Mouse (Mus musculus): Measurements from ENCODE around the gene BC005624. TPM values are rescaled to one million over a fixed set of nuclear protein-coding genes. Genes with fewer than 3 reads are reported as not detected.
A peak's percentile ranks its signal among the peaks of the same experiment; 100 is the strongest.

The BC005624 gene
- 92.1 and 93.0 TPM in 2 replicates for polyA plus RNA-seq (2015; fragmentation: Nextera tagmentation; extraction: Ambion mirVana)

- ATAC-seq, result peak; percentile 99
- Histone ChIP-seq H3K36me3 (ENCODE audit: control insufficient read depth, insufficient read depth, low read length) (peaks cover 13% of the 10 kb centered on the region), H3K9ac (ENCODE audit: low read depth, low read length) (peak within 1 kb of the TSS; percentile 76), H3K9me3 (ENCODE audit: control insufficient read depth, low read length) (no peaks in the 10 kb centered on the region), H3K27ac (ENCODE audit: low read depth, low read length) (peak within 1 kb of the TSS; percentile 76), H3K4me3 (ENCODE audit: low read length) (peak within 1 kb of the TSS; percentile 76), H3K4me2 (ENCODE audit: low read length) (peak within 1 kb of the TSS; percentile 68), H3K27me3 (replicated peaks; ENCODE audit: control insufficient read depth, insufficient read depth, low read length) (no peaks in the 10 kb centered on the region), H3K4me1 (ENCODE audit: control insufficient read depth, insufficient read depth, low read depth, low read length) (peaks cover 19% of the 10 kb centered on the region)
- WGBS, result under 1% methylated on average over 66 of the region's 66 CpGs
These were observed at the start of gene BC005624, which contains the start of gene Usp20 for GRCm38 (mm10) chr2:30981790-30982513. Gene BC005624, minus strand, starts transcription at chr2:30982201. Gene Usp20, plus strand, starts transcription at chr2:30982279.

- H3K4me2 ChIP-seq (ENCODE audit: low read length), result no peak overlapping the region
- H3K9me3 ChIP-seq (ENCODE audit: control insufficient read depth, low read length), result no peaks in the 10 kb centered on the region
- H3K9ac ChIP-seq (ENCODE audit: low read depth, low read length), result no peak overlapping the region
- ATAC-seq, result no peak
- H3K4me3 ChIP-seq (ENCODE audit: low read length), result no peak overlapping the region
- WGBS, result 76% methylated on average over 8 of the region's 8 CpGs
- no peak overlapping the region for H3K27ac ChIP-seq (ENCODE audit: low read depth, low read length)
- H3K36me3 ChIP-seq (ENCODE audit: control insufficient read depth, insufficient read depth, low read length), result peaks cover 16% of the 10 kb centered on the region
- H3K4me1 ChIP-seq (ENCODE audit: control insufficient read depth, insufficient read depth, low read depth, low read length), result no peaks in the 10 kb centered on the region
- no peaks in the 10 kb centered on the region for H3K27me3 ChIP-seq (replicated peaks; ENCODE audit: control insufficient read depth, insufficient read depth, low read length)
These were observed 44.6 kb upstream of the BC005624 start for GRCm38 (mm10) chr2:31026642-31027041.

- Histone ChIP-seq H3K27ac (ENCODE audit: low read depth, low read length) (no peak overlapping the region), H3K4me3 (ENCODE audit: low read length) (no peak overlapping the region), H3K4me2 (ENCODE audit: low read length) (no peak overlapping the region), H3K36me3 (ENCODE audit: control insufficient read depth, insufficient read depth, low read length) (peaks cover 21% of the 10 kb centered on the region), H3K9ac (ENCODE audit: low read depth, low read length) (no peak overlapping the region), H3K27me3 (replicated peaks; ENCODE audit: control insufficient read depth, insufficient read depth, low read length) (no peaks in the 10 kb centered on the region), H3K9me3 (ENCODE audit: control insufficient read depth, low read length) (no peaks in the 10 kb centered on the region), H3K4me1 (ENCODE audit: control insufficient read depth, insufficient read depth, low read depth, low read length) (no peaks in the 10 kb centered on the region)
- no peak for ATAC-seq
- 86% methylated on average over 3 of the region's 3 CpGs for WGBS
These were observed 43.5 kb upstream of the BC005624 start for GRCm38 (mm10) chr2:31025458-31025857.

- WGBS, result 25% methylated on average over 5 of the region's 5 CpGs
- Histone ChIP-seq H3K4me1 (ENCODE audit: control insufficient read depth, insufficient read depth, low read depth, low read length) (no peaks in the 10 kb centered on the region), H3K9ac (ENCODE audit: low read depth, low read length) (no peak overlapping the region), H3K4me2 (ENCODE audit: low read length) (no peak overlapping the region), H3K27me3 (replicated peaks; ENCODE audit: control insufficient read depth, insufficient read depth, low read length) (no peaks in the 10 kb centered on the region), H3K27ac (ENCODE audit: low read depth, low read length) (no peak overlapping the region), H3K4me3 (ENCODE audit: low read length) (no peak overlapping the region), H3K36me3 (ENCODE audit: control insufficient read depth, insufficient read depth, low read length) (peaks cover 24% of the 10 kb centered on the region), H3K9me3 (ENCODE audit: control insufficient read depth, low read length) (no peaks in the 10 kb centered on the region)
- no peak for ATAC-seq
These were observed 42.8 kb upstream of the BC005624 start for GRCm38 (mm10) chr2:31024618-31025370.

GRCm38 (mm10) chr2:31023940-31024339 is 41.9 kb upstream of the BC005624 start:
- 75% methylated on average over 5 of the region's 5 CpGs for WGBS
- peaks cover 26% of the 10 kb centered on the region for H3K36me3 ChIP-seq (ENCODE audit: control insufficient read depth, insufficient read depth, low read length)

GRCm38 (mm10) chr2:31020202-31020601 is 38.2 kb upstream of the BC005624 start:
- Histone ChIP-seq H3K36me3 (ENCODE audit: control insufficient read depth, insufficient read depth, low read length) (peaks cover 29% of the 10 kb centered on the region), H3K4me2 (ENCODE audit: low read length) (no peak overlapping the region)
- 96% methylated on average over 2 of the region's 2 CpGs for WGBS

More at GRCm38 (mm10) chr2:31023940-31024339, 41.9 kb upstream of the BC005624 start:
- no peak overlapping the region for H3K4me2 ChIP-seq (ENCODE audit: low read length)
- H3K27me3 ChIP-seq (replicated peaks; ENCODE audit: control insufficient read depth, insufficient read depth, low read length), result no peaks in the 10 kb centered on the region
- H3K27ac ChIP-seq (ENCODE audit: low read depth, low read length), result no peak overlapping the region
- H3K9ac ChIP-seq (ENCODE audit: low read depth, low read length), result no peak overlapping the region
- H3K9me3 ChIP-seq (ENCODE audit: control insufficient read depth, low read length), result no peaks in the 10 kb centered on the region
- ATAC-seq, result no peak
- no peaks in the 10 kb centered on the region for H3K4me1 ChIP-seq (ENCODE audit: control insufficient read depth, insufficient read depth, low read depth, low read length)
- H3K4me3 ChIP-seq (ENCODE audit: low read length), result no peak overlapping the region

GRCm38 (mm10) chr2:31019011-31019410 is 37.0 kb upstream of the BC005624 start:
- no peaks in the 10 kb centered on the region for H3K9me3 ChIP-seq (ENCODE audit: control insufficient read depth, low read length)
- no peak overlapping the region for H3K9ac ChIP-seq (ENCODE audit: low read depth, low read length)
- H3K4me3 ChIP-seq (ENCODE audit: low read length), result no peak overlapping the region
- H3K36me3 ChIP-seq (ENCODE audit: control insufficient read depth, insufficient read depth, low read length), result peaks cover 29% of the 10 kb centered on the region
- ATAC-seq, result no peak
- no peaks in the 10 kb centered on the region for H3K27me3 ChIP-seq (replicated peaks; ENCODE audit: control insufficient read depth, insufficient read depth, low read length)
- 89% methylated on average over 8 of the region's 8 CpGs for WGBS
- no peak overlapping the region for H3K4me2 ChIP-seq (ENCODE audit: low read length)
- no peak overlapping the region for H3K27ac ChIP-seq (ENCODE audit: low read depth, low read length)
- no peaks in the 10 kb centered on the region for H3K4me1 ChIP-seq (ENCODE audit: control insufficient read depth, insufficient read depth, low read depth, low read length)

More at GRCm38 (mm10) chr2:31020202-31020601, 38.2 kb upstream of the BC005624 start:
- H3K27me3 ChIP-seq (replicated peaks; ENCODE audit: control insufficient read depth, insufficient read depth, low read length), result no peaks in the 10 kb centered on the region
- no peak overlapping the region for H3K4me3 ChIP-seq (ENCODE audit: low read length)
- H3K9me3 ChIP-seq (ENCODE audit: control insufficient read depth, low read length), result no peaks in the 10 kb centered on the region
- no peak overlapping the region for H3K9ac ChIP-seq (ENCODE audit: low read depth, low read length)
- no peak overlapping the region for H3K27ac ChIP-seq (ENCODE audit: low read depth, low read length)
- ATAC-seq, result no peak
- no peaks in the 10 kb centered on the region for H3K4me1 ChIP-seq (ENCODE audit: control insufficient read depth, insufficient read depth, low read depth, low read length)

- H3K4me1 ChIP-seq (ENCODE audit: control insufficient read depth, insufficient read depth, low read depth, low read length), result no peaks in the 10 kb centered on the region
- H3K9me3 ChIP-seq (ENCODE audit: control insufficient read depth, low read length), result no peaks in the 10 kb centered on the region
- H3K4me2 ChIP-seq (ENCODE audit: low read length), result no peak overlapping the region
- H3K27me3 ChIP-seq (replicated peaks; ENCODE audit: control insufficient read depth, insufficient read depth, low read length), result no peaks in the 10 kb centered on the region
- no peak for ATAC-seq
- 81% methylated on average over 8 of the region's 8 CpGs for WGBS
- H3K9ac ChIP-seq (ENCODE audit: low read depth, low read length), result no peak overlapping the region
- no peak overlapping the region for H3K27ac ChIP-seq (ENCODE audit: low read depth, low read length)
- peaks cover 29% of the 10 kb centered on the region for H3K36me3 ChIP-seq (ENCODE audit: control insufficient read depth, insufficient read depth, low read length)
- H3K4me3 ChIP-seq (ENCODE audit: low read length), result no peak overlapping the region
These were observed 36.5 kb upstream of the BC005624 start for GRCm38 (mm10) chr2:31018519-31018918.

- Histone ChIP-seq H3K27ac (ENCODE audit: low read depth, low read length) (no peak overlapping the region), H3K9ac (ENCODE audit: low read depth, low read length) (no peak overlapping the region), H3K36me3 (ENCODE audit: control insufficient read depth, insufficient read depth, low read length) (peaks cover 29% of the 10 kb centered on the region), H3K4me2 (ENCODE audit: low read length) (no peak overlapping the region), H3K27me3 (replicated peaks; ENCODE audit: control insufficient read depth, insufficient read depth, low read length) (no peaks in the 10 kb centered on the region), H3K4me1 (ENCODE audit: control insufficient read depth, insufficient read depth, low read depth, low read length) (no peaks in the 10 kb centered on the region), H3K9me3 (ENCODE audit: control insufficient read depth, low read length) (no peaks in the 10 kb centered on the region), H3K4me3 (ENCODE audit: low read length) (no peak overlapping the region)
- ATAC-seq, result no peak
- 91% methylated on average over 18 of the region's 18 CpGs for WGBS
These were observed 35.8 kb upstream of the BC005624 start for GRCm38 (mm10) chr2:31017625-31018317.
